Mouse (Mus musculus) myocyte (in vitro differentiated cells): ENCODE results near the gene Sdk1. TPM values are rescaled to one million over a fixed set of nuclear protein-coding genes. Genes with fewer than 3 reads are reported as not detected.

Experiments
- H3K27me3 ChIP-seq: one replicate; pipeline ENCODE4 v1.6.1; 2011; ENCODE audit not compliant: control insufficient read depth, insufficient read depth, insufficient read length
- H3K36me3 ChIP-seq: one replicate; pipeline ENCODE4 v1.6.1; 2011; ENCODE audit not compliant: control insufficient read depth, insufficient read depth
- H3K4me2 ChIP-seq: one replicate; pipeline ENCODE4 v1.6.1; 2011; ENCODE audit warnings: low read depth, control low read depth
- H3K4me3 ChIP-seq: one replicate; pipeline ENCODE4 v1.5.1; 2011; ENCODE audit warnings: mild to moderate bottlenecking, control low read depth, moderate library complexity
- H3K79me2 ChIP-seq: one replicate; pipeline ENCODE4 v1.6.1; 2011; ENCODE audit not compliant: control insufficient read depth, insufficient read depth
- H3ac ChIP-seq: one replicate; pipeline ENCODE4 v1.6.1; 2011; ENCODE audit not compliant: control insufficient read depth, insufficient read length
- CEBPB ChIP-seq: IDR thresholded peaks from 2 replicates; pipeline ENCODE4 v1.6.1; 2011; ENCODE audit warnings: mild to moderate bottlenecking, moderate library complexity; ENCODE audit not compliant: poor library complexity, insufficient read depth, severe bottlenecking
- E2F4 ChIP-seq: IDR thresholded peaks from one replicate; pipeline ENCODE4 v1.6.1; 2011; ENCODE audit warnings: mild to moderate bottlenecking, control low read depth, moderate library complexity; ENCODE audit not compliant: insufficient read depth
- MAX ChIP-seq: IDR thresholded peaks from one replicate; pipeline ENCODE4 v1.6.1; 2011; ENCODE audit warnings: low read depth, mild to moderate bottlenecking, control low read depth
- MYOD1 ChIP-seq, 3 experiments: IDR thresholded peaks; one replicate each; pipeline ENCODE4 v1.6.1; 2011; ENCODE audit warnings: control low read depth in 2 of 3, low read depth in 2 of 3, mild to moderate bottlenecking in 2 of 3, moderate library complexity in 1 of 3; ENCODE audit not compliant: insufficient read length in 2 of 3, control insufficient read depth in 1 of 3
- MYOG ChIP-seq, 3 experiments: IDR thresholded peaks; one replicate each; pipeline ENCODE4 v1.6.1; 2011; ENCODE audit warnings: control low read depth in 2 of 3, low read depth in 2 of 3, mild to moderate bottlenecking in 2 of 3; ENCODE audit not compliant: insufficient read length in 2 of 3, control insufficient read depth in 1 of 3, insufficient read depth in 1 of 3
- POLR2A ChIP-seq: IDR thresholded peaks from one replicate; pipeline ENCODE4 v1.6.1; 2011; ENCODE audit warnings: low read depth, mild to moderate bottlenecking, control low read depth, moderate library complexity; ENCODE audit not compliant: insufficient read length
- POLR2AphosphoS2 ChIP-seq: IDR thresholded peaks from one replicate; pipeline ENCODE4 v1.6.1; 2011; ENCODE audit warnings: low read depth, control low read depth; ENCODE audit not compliant: insufficient read length
- REST ChIP-seq: IDR thresholded peaks from one replicate; pipeline ENCODE4 v1.6.1; 2011; ENCODE audit warnings: mild to moderate bottlenecking, control low read depth, moderate library complexity; ENCODE audit not compliant: insufficient read depth, insufficient read length
- SRF ChIP-seq: IDR thresholded peaks from one replicate; pipeline ENCODE4 v1.6.1; 2011; ENCODE audit warnings: low read depth; ENCODE audit not compliant: control insufficient read depth, insufficient read length
- TCF12 ChIP-seq: IDR thresholded peaks from one replicate; pipeline ENCODE4 v1.6.1; 2011; ENCODE audit warnings: mild to moderate bottlenecking, control low read depth; ENCODE audit not compliant: poor library complexity, insufficient read depth, severe bottlenecking
- TCF3 ChIP-seq: IDR thresholded peaks from one replicate; pipeline ENCODE4 v1.6.1; 2011; ENCODE audit warnings: low read depth, control low read depth; ENCODE audit not compliant: insufficient read length
- USF1 ChIP-seq: IDR thresholded peaks from one replicate; pipeline ENCODE4 v1.6.1; 2011; ENCODE audit warnings: low read depth, mild to moderate bottlenecking, control low read depth, moderate library complexity
- polyA plus RNA-seq: library from polyadenylated mRNA; unstranded; fragments of >200 nt; fragmentation: generic; extraction: Trizol; gene quantifications from one replicate; pipeline ENCODE4 v1.2.1, GENCODE M21; 2012; ENCODE audit warnings: missing spikeins

Gene Sdk1
- polyA plus RNA-seq, 1 experiment = 1.6 TPM

DNA sequence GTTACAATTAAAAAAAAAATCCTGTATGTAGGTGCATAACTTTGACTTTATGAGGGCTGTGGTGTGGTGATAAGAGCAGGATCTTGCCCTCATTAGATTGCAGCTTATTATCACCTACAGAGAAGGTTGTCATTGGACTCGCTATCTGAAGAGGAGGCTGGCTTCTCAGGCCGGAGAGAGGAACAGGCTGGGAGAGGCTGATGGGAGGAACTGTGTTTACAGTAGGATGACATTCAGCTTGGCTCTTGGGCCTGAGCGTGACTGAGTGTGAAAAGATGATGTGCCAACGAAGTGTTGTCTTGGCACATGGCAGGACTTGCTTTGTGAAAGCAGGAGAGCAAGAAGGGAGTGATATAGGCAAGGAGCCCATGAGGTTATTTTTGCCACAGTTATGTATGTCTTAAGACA lies 61.0 kb downstream of the Sdk1 start:
- no peak overlapping the region for H3ac ChIP-seq
- H3K36me3 ChIP-seq = no peaks in the 10 kb centered on the region
- no peaks in the 10 kb centered on the region for H3K79me2 ChIP-seq
- H3K27me3 ChIP-seq = no peaks in the 10 kb centered on the region
- H3K4me3 ChIP-seq = no peak overlapping the region
- TF ChIP-seq MYOG (IDR thresholded peaks at IDR 0.05; ENCODE audit: control insufficient read depth in 1 of 3, insufficient read depth in 1 of 3, insufficient read length in 2 of 3, low read depth in 2 of 3) (no peak), POLR2AphosphoS2 (no peak), MAX (no peak), CEBPB (no peak), MYOD1 (IDR thresholded peaks at IDR 0.05; ENCODE audit: control insufficient read depth in 1 of 3, insufficient read length in 2 of 3, low read depth in 2 of 3) (no peak), USF1 (no peak), TCF3 (no peak), POLR2A (no peak), SRF (no peak), TCF12 (no peak), REST (no peak), E2F4 (no peak)
- no peak overlapping the region for H3K4me2 ChIP-seq

DNA sequence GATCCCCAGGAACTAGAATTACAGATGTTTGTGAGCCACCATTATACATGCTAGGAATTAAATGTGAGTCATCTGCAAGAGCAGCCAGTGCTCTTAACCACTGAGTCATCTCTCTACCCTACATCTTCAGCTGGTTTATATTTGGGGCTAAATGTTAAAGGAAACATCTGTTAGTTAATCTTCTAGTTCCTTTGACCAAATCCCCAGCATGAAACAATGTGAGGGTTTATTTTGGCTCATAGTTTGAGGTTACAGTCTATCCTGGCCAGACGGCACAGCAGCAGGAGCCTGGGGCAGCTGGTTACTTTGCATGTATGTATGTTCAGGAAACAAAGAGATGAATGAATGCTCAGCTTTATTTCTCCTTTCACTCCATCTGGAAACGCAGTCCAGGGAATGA lies 62.5 kb downstream of the Sdk1 start:
- H3K36me3 ChIP-seq = no peaks in the 10 kb centered on the region
- TF ChIP-seq MYOD1 (IDR thresholded peaks at IDR 0.05; ENCODE audit: control insufficient read depth in 1 of 3, insufficient read length in 2 of 3, low read depth in 2 of 3) (peak in 1 of 3 experiments; percentile 18), CEBPB (no peak)
- no peak overlapping the region for H3ac ChIP-seq
- H3K79me2 ChIP-seq = no peaks in the 10 kb centered on the region
- H3K27me3 ChIP-seq = no peaks in the 10 kb centered on the region
- H3K4me2 ChIP-seq = peak overlapping the region; percentile 6
- no peak overlapping the region for H3K4me3 ChIP-seq

DNA sequence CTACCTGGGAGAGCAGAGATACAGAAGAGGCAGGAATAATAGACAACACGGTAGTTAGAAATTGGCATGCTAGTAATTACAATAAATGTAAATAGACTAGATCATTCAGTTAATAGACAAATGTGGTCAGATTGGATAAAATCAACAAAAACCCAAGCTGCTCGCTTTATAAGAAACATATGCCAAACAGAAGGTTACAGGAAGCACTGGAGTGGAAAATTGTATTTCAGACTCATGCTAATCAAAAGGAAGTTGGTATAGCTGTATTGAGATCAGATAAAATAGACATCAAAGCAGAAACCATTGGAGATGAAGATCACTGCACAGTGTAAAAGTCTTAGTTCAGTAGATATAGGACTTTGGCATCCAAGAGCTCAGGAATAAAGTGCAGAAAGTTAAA lies 63.4 kb downstream of the Sdk1 start:
- no peak overlapping the region for H3K4me3 ChIP-seq
- H3K27me3 ChIP-seq = no peaks in the 10 kb centered on the region
- no peak overlapping the region for H3K4me2 ChIP-seq
- H3K79me2 ChIP-seq = no peaks in the 10 kb centered on the region
- H3ac ChIP-seq = no peak overlapping the region
- no peaks in the 10 kb centered on the region for H3K36me3 ChIP-seq
- TF ChIP-seq E2F4 (no peak), MYOD1 (IDR thresholded peaks at IDR 0.05; ENCODE audit: control insufficient read depth in 1 of 3, insufficient read length in 2 of 3, low read depth in 2 of 3) (no peak)

- Histone ChIP-seq H3K4me3 (no peak overlapping the region), H3K79me2 (no peaks in the 10 kb centered on the region), H3K4me2 (no peak overlapping the region), H3K36me3 (no peaks in the 10 kb centered on the region), H3ac (no peak overlapping the region), H3K27me3 (no peaks in the 10 kb centered on the region)
- TF ChIP-seq SRF (no peak), REST (no peak), POLR2AphosphoS2 (no peak), MAX (no peak), CEBPB (no peak), E2F4 (no peak), MYOD1 (IDR thresholded peaks at IDR 0.05; ENCODE audit: control insufficient read depth in 1 of 3, insufficient read length in 2 of 3, low read depth in 2 of 3) (no peak)
These were observed 69.4 kb downstream of the Sdk1 start for GRCm38 (mm10) chr5:141310641-141311040.

- no peaks in the 10 kb centered on the region for H3K36me3 ChIP-seq
- H3ac ChIP-seq = no peak overlapping the region
- H3K79me2 ChIP-seq = no peaks in the 10 kb centered on the region
- no peaks in the 10 kb centered on the region for H3K27me3 ChIP-seq
- H3K4me2 ChIP-seq = no peak overlapping the region
- no peak for TF ChIP-seq USF1
- no peak for TF ChIP-seq E2F4
- no peak for TF ChIP-seq TCF3
- no peak for TF ChIP-seq SRF
- no peak for TF ChIP-seq REST
- TF ChIP-seq MYOG (IDR thresholded peaks at IDR 0.05; ENCODE audit: control insufficient read depth in 1 of 3, insufficient read depth in 1 of 3, insufficient read length in 2 of 3, low read depth in 2 of 3) = no peak
- TF ChIP-seq POLR2A = no peak
- TF ChIP-seq MYOD1 (IDR thresholded peaks at IDR 0.05; ENCODE audit: control insufficient read depth in 1 of 3, insufficient read length in 2 of 3, low read depth in 2 of 3) = no peak
- no peak for TF ChIP-seq MAX
- TF ChIP-seq TCF12 = no peak
- TF ChIP-seq CEBPB = no peak
- TF ChIP-seq POLR2AphosphoS2 = no peak
- no peak overlapping the region for H3K4me3 ChIP-seq
These were observed 70.5 kb downstream of the Sdk1 start for GRCm38 (mm10) chr5:141311801-141312200.
